Mouse (Mus musculus) megakaryocyte progenitor cell, adult 5-6 weeks (primary cell): ENCODE measurements around the gene March1. TPM values are rescaled to one million over a fixed set of nuclear protein-coding genes. Genes with fewer than 3 reads are reported as not detected.

ENCODE experiments used
- ATAC-seq: replicated peaks from 2 replicates; pipeline ENCODE4 v1.8.0; 2016; ENCODE audit warnings: mild to moderate bottlenecking, moderate TSS enrichment, inconsistent platforms; ENCODE audit not compliant: poor library complexity
- total RNA-seq, 2 experiments: library from RNA; stranded (forward) in 1 of 2; stranded (reverse) in 1 of 2; fragments of 157-497, 149-512 nt in 1 of 2; fragments of 200-1000 nt in 1 of 2; gene quantifications; 2 replicates each; pipeline versions ENCODE4 v1.2.3 to v1.2.4; 2015 to 2017

March1 gene
- total RNA-seq, 2 experiments from 2014 or later, result 0.77 to 2.3 TPM

DNA sequence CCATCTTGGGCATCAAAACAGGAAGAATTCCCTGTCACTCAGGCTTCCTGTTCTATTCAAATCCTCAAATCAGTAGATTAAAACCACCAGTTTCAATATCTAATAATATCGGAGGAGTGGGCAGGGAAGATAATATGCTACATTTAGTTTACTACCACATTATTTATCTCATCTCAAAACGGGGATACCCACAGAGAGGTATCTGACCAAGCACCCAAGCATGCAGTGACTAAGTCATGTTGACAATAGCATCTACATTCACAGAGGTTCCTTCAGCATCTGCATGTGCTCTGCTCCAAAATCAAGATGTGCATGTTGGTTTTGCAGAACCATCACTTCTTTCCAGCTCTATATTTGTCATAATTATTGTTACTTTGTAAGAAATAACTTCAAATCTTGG, 364.3 kb downstream of the March1 start:
- ATAC-seq, result no peak

DNA sequence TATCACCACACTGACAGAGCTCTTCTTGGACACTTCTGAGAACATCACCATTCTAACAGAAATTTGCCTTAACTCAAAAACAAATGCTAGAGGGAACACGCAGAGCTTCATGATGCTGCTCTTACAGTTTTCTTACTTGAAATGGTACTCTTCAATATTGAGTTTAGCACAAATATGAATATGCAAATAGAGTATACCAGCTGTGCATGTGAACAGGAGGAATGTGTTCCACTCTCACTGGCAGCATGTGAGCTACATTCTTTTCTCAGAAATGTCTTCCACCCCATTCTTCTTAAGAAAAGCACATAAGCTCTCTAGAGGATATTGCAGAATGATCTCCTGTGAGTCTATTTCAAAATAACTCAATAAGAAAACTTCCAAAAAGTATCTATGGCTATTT, 370.0 kb downstream of the March1 start:
- no peak for ATAC-seq

DNA sequence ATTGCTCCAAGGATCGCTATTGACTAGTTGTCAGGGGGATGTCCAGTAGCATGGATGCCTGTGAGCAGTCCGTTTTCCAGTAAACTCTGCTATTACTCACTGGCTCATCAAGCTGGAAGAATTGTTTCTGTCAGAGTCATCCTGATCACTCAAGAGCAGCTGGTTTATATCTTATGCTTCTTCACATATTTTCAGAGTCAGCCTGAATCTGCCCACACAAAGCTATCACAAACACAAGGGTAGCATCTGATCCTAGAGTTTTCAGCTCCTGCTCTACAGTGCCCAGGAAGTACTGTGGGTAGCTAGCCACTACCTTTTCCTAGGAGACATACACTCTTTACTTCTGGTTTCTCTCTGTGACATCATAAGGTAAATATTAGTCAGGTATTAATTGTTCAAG, 405.1 kb downstream of the March1 start:
- no peak for ATAC-seq

DNA sequence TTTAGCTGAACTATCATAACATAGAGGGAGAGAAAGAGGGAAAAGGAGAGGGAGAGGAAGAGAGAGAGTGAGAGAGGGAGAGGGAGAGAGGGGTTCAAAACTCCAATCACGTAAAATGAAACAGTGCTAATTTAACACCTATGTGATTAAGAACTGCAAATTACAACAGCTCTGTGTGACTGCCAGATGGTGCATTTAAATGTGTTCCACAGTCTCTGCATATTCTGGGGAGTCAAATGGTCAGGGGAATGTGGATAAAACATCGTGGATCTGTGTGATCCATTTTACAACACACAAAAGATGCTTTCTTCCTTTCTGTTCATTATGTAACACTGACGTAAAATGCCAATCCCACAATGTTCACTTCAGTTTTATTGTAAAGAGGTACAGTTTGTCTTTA, 416.0 kb downstream of the March1 start:
- no peak for ATAC-seq

DNA sequence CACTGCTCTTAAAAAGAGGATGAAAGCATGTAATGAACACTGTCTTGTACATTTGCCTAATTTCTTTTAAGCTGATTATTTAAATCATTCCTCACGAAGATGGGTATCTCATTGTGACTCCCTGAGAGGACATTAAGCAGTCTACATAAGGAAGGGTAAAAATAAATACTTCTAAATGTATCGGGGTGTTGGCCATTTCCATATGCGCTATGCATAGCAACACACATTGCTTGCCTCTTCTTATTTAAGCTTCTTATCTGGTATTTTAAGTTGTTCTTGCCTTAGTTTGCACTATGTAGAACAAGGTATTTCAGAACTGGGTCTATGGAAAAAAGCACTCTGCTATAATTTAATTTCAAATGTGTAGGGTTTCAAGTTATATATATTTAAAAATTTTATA, 416.7 kb downstream of the March1 start:
- no peak for ATAC-seq

DNA sequence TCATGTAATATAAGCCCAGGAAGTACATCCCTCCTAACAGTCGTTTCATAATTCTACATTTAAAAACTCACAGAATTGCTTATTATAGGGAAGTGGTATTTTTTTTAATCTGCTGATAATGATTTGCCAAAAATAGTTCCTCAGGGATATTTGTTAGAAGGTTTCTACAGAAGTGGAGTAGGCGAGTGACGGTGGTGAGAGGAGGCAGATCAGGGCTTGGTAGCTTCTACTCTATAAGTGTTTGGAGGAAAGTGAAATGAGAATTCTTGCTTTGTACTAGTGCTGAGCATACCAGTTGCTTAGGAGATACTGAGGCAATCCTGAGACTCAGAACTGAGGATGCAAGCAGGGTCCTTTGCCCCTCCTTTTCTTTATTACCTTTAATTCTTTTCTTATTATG, 476.5 kb downstream of the March1 start:
- no peak for ATAC-seq

DNA sequence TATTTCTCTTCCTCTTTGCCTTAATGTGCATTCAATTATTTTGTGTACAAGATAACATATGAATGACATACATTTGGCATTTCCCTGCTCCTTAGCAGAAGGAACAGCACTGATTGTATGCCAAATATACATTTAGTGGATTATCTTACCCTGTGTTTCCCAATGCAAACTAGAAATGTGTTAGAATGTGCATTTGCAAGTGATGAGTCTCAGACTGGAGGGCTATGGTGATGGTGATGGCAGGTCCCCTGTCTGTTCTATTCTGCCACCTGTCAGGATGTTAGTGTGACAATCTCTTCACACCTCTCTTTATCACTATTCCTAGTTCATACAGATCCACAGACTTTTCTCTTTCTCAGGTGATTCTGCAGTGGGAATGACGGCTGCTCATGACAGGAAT, 480.4 kb downstream of the March1 start:
- ATAC-seq, result no peak

DNA sequence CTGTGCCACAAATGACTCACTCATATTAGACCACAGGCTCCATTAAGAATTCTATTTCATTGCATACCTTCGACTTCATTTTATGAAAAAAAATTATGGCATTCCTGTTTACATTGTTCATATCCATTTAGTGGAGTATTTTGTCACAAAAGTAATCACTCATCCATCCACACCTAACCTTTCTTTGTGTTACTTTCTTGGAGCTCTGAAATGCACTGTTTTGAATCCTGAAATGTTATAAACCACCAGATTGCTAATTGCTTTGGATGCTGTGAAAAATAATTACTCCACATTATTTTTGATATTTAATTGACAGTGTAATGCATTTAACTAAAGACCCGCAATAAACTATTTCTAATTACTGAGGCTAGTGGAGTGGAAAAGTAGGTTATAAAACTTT, 501.6 kb downstream of the March1 start:
- no peak for ATAC-seq

DNA sequence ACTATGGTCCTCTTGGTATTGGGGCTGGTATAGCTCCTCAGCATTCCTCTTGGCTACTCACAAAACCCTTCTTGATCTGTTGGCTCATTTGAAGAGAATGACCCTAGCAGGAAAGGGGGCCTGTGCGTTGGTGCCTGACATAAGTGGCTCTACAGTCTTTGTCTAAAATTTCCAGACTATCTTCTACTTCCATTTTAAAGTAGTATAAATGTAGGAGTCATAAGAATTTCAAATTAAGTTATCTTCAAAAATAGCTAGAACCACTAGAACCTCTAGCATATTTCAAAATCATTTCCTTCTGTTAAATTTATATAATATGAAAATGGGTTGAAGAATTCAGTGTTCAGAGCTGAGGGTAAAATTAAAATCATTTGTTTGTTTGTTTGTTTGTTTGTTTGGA, 541.9 kb downstream of the March1 start:
- ATAC-seq, result no peak

DNA sequence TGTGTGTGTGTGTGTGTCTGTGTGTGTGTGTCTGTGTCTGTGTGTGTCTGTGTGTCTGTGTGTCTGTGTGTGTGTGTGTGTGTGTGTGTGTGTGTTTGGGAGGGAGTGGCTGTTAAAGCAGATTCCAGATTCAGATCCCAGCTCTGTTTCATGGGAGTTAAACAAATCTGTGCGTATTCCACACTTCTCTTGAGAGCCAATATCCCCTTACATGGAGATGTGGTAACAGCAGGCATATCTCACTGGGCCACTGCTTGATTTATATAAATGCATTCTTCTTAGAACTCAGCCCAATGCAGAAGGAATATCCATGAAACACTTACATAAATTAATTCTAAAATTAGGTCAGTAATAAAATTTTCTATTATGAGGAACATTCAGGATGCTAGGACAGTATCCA, 549.1 kb downstream of the March1 start:
- no peak for ATAC-seq

DNA sequence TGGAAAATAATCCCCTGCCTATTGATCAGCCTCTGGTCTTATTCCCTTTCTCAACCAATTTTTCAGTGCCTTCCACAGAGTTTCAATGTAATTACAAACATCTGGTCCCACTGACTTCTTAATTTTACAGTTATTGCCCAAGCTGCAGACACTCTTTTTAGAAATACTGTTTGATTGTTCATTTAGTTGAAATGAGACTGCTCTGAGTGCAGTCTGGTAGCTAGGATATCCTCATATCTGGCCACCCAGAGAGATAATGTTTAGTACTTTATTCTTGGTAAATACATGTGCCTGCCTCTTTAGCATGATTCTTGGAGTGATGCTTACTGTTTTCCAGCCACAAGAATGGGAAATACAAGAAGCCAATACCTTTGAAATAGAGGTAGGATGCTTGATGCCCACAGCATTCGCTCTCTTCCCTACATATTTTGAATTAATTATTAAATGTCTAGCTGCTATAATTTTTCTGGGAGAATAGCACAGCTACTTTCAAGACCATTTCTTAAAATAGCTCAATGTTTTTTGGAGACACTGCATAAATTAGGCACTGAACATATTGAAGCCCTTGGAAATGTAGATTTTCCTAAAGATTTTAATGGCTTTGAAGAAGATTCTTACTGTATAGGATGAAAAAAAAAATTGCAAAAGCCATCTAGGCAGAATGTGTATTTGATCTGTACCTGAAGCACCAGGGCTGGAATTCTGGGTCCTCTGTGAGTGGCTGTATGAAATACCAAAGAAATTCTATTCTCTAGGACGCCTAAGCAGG, 549.9 kb downstream of the March1 start:
- no peak for ATAC-seq

DNA sequence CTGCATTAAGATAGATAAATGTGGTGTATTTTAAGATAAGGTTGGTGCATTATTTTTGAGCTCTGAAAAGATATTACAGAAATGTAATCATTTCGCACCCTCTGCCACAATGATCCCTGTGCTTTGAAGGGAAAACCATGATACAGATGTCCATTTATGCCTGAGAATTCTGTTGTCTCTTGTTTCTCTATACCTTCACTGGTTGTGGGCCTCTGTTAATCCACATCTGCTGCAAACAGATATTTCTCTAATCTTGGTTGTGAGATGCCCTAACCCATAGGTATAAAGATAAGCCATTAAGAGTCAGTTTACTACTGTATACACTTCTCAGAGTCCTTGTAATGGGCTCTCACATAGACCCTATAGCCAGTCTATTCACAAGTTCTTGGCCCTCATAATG, 561.6 kb downstream of the March1 start:
- no peak for ATAC-seq

DNA sequence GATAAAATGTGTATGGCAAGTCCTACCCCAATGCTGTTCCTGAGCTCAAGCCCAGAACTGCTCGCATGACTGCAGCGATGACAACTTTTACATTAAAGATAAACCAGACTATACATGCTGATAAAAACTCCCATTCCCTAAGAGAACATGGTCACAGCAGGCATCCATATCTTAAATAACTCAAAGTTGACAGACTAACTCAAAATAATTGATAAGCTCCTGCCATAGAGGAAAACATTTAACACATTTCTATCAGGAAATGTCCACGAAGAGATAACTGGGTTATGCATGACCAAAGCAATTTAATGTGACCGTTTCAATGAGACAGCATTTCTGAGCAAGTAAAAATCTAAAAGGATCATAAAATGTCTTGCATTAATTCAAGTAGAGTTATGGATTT, 563.6 kb downstream of the March1 start:
- ATAC-seq, result no peak

DNA sequence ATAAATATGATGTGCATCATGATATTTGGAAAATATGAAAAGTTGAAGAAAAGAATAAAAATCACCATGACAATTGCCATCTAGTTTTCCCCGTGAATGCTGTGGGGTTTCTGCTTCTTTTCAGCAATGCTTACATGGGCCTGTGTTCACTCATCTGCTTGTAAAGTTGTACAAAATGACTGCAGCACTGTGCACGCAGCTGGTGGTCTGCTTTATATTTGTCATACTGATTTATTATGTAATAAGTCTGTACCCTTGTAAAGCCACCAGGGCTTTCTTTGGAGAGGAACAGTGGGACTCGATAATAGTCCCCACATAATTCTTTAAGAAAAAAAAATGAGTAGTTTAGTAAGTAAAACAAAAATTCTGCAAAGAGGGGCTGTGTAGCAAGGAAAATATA, 564.6 kb downstream of the March1 start:
- no peak for ATAC-seq

DNA sequence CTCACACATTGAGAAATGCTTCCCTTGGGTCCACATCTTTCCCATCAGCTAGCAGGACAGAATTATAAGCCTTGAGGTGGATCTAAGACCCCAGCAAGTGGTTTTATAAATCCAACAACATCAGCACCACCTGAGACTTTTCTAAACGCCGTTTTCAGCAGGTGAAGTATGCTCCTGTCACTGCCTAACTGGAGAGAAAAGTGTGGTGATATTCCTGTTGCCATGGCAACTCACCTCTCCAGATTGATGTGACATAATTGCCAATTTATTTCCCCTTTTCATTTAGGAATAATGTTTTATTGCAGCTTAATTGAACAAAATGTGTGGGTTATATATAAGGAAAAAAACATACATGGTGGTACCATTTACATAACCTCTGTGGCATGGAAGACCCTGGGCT, 565.8 kb downstream of the March1 start:
- ATAC-seq, result no peak

DNA sequence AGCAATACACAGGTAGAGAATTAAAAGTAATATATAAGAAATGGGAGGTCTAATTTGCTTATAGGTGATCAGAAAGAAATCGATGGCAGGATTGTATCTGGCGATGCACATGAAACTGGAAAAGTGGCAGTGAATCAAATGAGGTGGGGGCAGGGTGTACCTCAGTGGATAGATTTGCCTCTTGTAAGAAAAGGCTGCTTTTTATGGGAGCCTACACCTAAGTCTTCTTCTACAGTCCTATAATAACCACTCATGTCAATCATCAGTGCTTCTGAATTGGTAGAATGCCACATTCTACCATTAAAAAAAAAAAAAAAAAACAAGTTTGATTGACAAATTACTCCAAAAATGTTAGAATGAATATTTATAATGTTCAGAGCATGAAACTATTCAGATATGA, 567.5 kb downstream of the March1 start:
- no peak for ATAC-seq

DNA sequence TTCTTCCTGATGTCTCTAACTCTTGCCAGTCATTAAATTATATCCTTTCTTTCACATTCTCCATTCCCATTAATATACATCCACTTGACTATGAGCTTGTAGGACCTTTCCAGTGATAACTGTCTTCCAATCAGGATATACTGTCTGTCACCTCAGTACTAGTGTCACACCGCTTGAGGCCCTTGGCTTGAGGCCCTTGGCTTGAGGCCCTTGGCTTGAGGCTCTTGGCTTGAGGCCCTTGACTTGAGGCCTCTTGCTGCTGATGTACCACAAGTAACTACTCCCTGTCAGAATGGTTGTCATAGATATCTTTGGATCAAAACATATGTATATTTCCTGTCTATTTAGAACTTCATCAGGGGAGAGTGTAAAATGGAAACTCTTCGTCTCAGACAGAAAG, 576.7 kb downstream of the March1 start:
- ATAC-seq, result no peak

DNA sequence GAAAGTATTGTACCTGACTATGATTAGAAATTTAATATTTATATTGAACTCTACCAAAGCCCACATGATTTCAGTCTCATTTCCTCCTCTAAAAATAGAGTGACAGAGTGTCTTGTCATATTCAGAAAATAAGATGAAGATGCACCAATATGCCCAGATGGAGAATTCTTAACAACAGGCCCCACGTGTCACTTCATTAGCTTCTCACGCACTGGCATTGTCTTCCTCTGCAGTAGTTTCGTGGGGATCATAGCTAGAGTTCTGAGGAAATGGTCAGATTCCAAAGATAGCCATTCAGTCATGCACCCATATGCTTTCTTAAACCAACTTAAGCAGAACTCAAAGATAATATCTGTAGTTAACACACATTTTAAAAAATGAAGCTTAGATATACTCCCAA, 582.5 kb downstream of the March1 start:
- no peak for ATAC-seq

DNA sequence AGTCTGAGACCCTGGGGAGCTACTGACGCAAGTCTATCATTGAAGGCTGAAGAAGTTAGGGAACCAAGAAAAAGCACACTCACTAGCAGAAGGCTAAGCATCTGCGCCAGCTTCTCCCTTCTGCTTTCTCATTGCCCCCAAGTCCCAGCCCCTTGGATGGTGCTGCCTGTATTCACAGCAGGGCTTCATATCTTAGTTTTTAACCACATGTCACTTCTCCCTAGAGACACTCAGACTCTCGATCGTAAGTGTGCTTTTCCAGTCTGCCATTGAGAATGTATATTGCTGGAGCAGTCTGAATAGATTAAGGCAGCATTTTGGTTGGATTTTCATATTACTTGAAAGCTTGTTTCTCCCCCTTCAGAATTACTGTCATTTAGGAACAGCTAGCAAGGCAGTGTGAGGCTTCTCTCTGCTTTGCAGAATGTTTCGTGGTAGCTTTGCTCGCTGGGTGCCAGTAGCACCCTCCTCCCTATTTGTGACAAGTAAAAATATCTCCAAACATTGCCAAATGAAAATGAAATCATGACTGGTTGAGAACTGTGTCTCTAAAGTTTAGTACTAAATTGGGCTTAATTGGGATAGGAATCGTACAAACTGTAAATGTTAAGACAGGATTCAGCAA, 586.2 kb downstream of the March1 start:
- no peak for ATAC-seq

DNA sequence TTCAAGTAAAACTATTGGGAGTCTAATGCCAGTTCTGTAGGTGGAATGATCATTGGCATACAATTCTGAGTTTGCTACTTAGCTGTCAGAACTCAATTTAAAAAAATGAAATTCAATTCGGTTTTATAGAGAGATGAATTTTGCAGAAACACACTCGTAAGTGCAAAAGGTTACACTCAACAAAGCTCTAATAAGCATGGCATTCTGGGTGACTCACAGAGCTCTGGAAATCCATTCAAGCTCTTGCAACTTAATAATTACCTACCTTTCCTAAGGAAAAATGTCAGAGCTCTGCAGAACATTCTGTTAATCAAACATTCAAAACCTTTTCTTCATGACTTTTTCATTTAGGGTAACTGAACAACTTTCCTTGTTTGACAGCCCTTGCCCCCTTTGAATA, 591.9 kb downstream of the March1 start:
- ATAC-seq, result no peak

DNA sequence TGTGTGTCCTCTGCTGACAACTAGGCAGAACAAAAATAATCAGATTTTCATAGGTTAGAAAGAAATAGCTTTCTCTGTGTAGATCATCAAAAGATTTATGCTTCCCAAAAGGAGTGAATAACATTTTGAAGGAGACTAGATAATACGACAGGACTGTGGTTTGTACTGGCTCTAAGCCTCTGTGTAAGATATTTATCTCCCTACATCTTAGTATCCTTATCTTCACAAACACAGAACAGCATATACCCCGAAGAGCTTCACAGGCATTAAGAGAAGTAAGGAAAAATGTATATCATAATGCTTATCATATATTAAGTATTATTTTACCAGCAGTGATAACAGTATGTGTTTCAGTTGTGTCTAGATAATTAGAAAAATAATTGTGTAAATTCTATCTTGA, 592.6 kb downstream of the March1 start:
- ATAC-seq, result no peak

DNA sequence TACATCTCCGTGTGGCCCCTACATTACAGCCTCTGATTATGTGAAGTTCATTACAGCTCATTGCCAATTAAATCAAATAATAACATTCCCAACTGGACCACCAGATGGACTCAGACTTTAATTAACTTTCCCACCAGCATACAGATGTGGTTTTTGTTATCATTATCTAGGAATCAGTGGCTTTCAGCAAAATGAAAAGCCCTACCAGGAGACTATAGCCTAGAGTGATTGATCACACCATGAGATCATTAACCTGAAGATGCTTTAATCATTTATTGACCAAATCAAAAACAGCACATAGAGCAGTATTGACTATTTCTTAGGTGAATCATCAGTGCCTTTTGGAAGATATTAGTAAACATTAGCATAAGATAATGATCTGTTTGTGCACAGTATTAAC, 602.3 kb downstream of the March1 start:
- ATAC-seq, result no peak

DNA sequence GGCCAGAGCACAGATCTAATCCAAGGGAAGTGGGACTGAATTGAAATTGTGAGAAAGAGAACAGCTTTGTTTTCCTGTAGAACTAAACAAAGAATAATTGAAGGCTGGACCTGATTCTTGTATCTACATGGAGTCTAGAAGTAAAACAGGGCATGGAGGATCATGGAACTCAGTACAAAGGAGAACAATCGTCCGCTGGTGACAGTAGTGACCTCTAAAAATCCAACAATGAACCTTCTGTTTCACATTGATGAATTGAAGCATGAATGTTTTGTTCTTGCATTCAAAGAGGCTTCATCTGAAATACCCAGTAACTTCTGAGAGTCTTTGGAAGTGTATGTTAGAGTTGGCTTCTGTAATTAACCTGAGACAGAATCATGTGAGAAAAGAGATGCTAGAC, 612.2 kb downstream of the March1 start:
- ATAC-seq, result no peak
